Mouse (Mus musculus): ENCODE data around the gene Snx11. TPM values are rescaled to one million over a fixed set of nuclear protein-coding genes. Genes with fewer than 3 reads are reported as not detected.

Snx11 gene
- polyA plus RNA-seq, 1 experiment from 2014 or later = 8.6 TPM

GRCm38 (mm10) chr11:96736361-96736760 is 41.0 kb downstream of the Snx11 start:
- WGBS (ENCODE audit: insufficient replicate concordance) = 37% methylated on average over 11 of the region's 11 CpGs
- ATAC-seq (ENCODE audit: insufficient read depth) = no peak
- Histone ChIP-seq H3K4me1 (replicated peaks) (no peaks in the 10 kb centered on the region), H3K4me3 (replicated peaks) (no peak overlapping the region), H3K9me3 (replicated peaks) (no peaks in the 10 kb centered on the region), H3K27me3 (peaks cover 37% of the 10 kb centered on the region), H3K27ac (replicated peaks) (no peak overlapping the region), H3K4me2 (peak overlapping the region; percentile 20; the same call in 1 of the 2 replicates), H3K36me3 (replicated peaks) (no peaks in the 10 kb centered on the region), H3K9ac (no peak overlapping the region)

- Histone ChIP-seq H3K4me2 (peak overlapping the region; percentile 20), H3K9ac (no peak overlapping the region), H3K9me3 (replicated peaks) (no peaks in the 10 kb centered on the region), H3K4me3 (replicated peaks) (no peak overlapping the region), H3K4me1 (replicated peaks) (no peaks in the 10 kb centered on the region), H3K27me3 (peaks cover 33% of the 10 kb centered on the region), H3K27ac (replicated peaks) (no peak overlapping the region), H3K36me3 (replicated peaks) (no peaks in the 10 kb centered on the region)
- WGBS (ENCODE audit: insufficient replicate concordance) = 2% methylated on average over 19 of the region's 19 CpGs
- ATAC-seq (ENCODE audit: insufficient read depth) = no peak
Measured at GRCm38 (mm10) chr11:96735908-96736307, 41.5 kb downstream of the Snx11 start.

GRCm38 (mm10) chr11:96732657-96733056 is 44.7 kb downstream of the Snx11 start:
- Histone ChIP-seq H3K4me1 (replicated peaks) (no peaks in the 10 kb centered on the region), H3K9ac (no peak overlapping the region), H3K36me3 (replicated peaks) (no peaks in the 10 kb centered on the region), H3K4me2 (no peak overlapping the region), H3K27me3 (peaks cover 27% of the 10 kb centered on the region), H3K27ac (replicated peaks) (no peak overlapping the region), H3K9me3 (replicated peaks) (no peaks in the 10 kb centered on the region), H3K4me3 (replicated peaks) (no peak overlapping the region)
- ATAC-seq (ENCODE audit: insufficient read depth) = no peak
- 51% methylated on average over 4 of the region's 4 CpGs for WGBS (ENCODE audit: insufficient replicate concordance)

- Histone ChIP-seq H3K4me1 (replicated peaks) (no peaks in the 10 kb centered on the region), H3K36me3 (replicated peaks) (no peaks in the 10 kb centered on the region), H3K4me2 (no peak overlapping the region), H3K4me3 (replicated peaks) (no peak overlapping the region), H3K27me3 (peaks cover 8% of the 10 kb centered on the region; the same call in 1 of the 2 replicates), H3K9ac (no peak overlapping the region), H3K9me3 (replicated peaks) (no peaks in the 10 kb centered on the region), H3K27ac (replicated peaks) (no peak overlapping the region)
- no peak for ATAC-seq (ENCODE audit: insufficient read depth)
- WGBS (ENCODE audit: insufficient replicate concordance) = 57% methylated on average over 5 of the region's 5 CpGs
Measured at GRCm38 (mm10) chr11:96730327-96730726, 47.0 kb downstream of the Snx11 start.

GRCm38 (mm10) chr11:96729462-96729861 is 47.9 kb downstream of the Snx11 start:
- H3K4me3 ChIP-seq (replicated peaks) = no peak overlapping the region
- 31% methylated on average over 9 of the region's 9 CpGs for WGBS (ENCODE audit: insufficient replicate concordance)

GRCm38 (mm10) chr11:96728577-96728976 is 48.8 kb downstream of the Snx11 start:
- H3K9me3 ChIP-seq (replicated peaks) = no peaks in the 10 kb centered on the region

More at GRCm38 (mm10) chr11:96729462-96729861, 47.9 kb downstream of the Snx11 start:
- H3K9me3 ChIP-seq (replicated peaks) = no peaks in the 10 kb centered on the region
- no peak for ATAC-seq (ENCODE audit: insufficient read depth)
- H3K4me1 ChIP-seq (replicated peaks) = no peaks in the 10 kb centered on the region
- no peaks in the 10 kb centered on the region for H3K36me3 ChIP-seq (replicated peaks)
- H3K27me3 ChIP-seq = peaks cover 8% of the 10 kb centered on the region; the same call in 1 of the 2 replicates
- H3K27ac ChIP-seq (replicated peaks) = no peak overlapping the region
- H3K9ac ChIP-seq = no peak overlapping the region
- no peak overlapping the region for H3K4me2 ChIP-seq

GRCm38 (mm10) chr11:96725833-96726232 is 51.5 kb downstream of the Snx11 start:
- WGBS (ENCODE audit: insufficient replicate concordance) = 58% methylated on average over 1 of the region's 1 CpGs
- H3K27ac ChIP-seq (replicated peaks) = no peak overlapping the region
- no peak overlapping the region for H3K4me3 ChIP-seq (replicated peaks)
- H3K36me3 ChIP-seq (replicated peaks) = no peaks in the 10 kb centered on the region
- no peak for ATAC-seq (ENCODE audit: insufficient read depth)
- no peak overlapping the region for H3K9ac ChIP-seq
- no peak overlapping the region for H3K4me2 ChIP-seq
- H3K9me3 ChIP-seq (replicated peaks) = no peaks in the 10 kb centered on the region
- H3K27me3 ChIP-seq = 0 out of 2 replicates have a peak, but pooled peaks cover 3% of the 10 kb centered on the region
- no peaks in the 10 kb centered on the region for H3K4me1 ChIP-seq (replicated peaks)

More at GRCm38 (mm10) chr11:96728577-96728976, 48.8 kb downstream of the Snx11 start:
- Histone ChIP-seq H3K27ac (replicated peaks) (no peak overlapping the region), H3K4me3 (replicated peaks) (no peak overlapping the region), H3K27me3 (peaks cover 4% of the 10 kb centered on the region; the same call in 1 of the 2 replicates), H3K4me1 (replicated peaks) (no peaks in the 10 kb centered on the region), H3K9ac (no peak overlapping the region), H3K36me3 (replicated peaks) (no peaks in the 10 kb centered on the region), H3K4me2 (no peak overlapping the region)
- no peak for ATAC-seq (ENCODE audit: insufficient read depth)
- WGBS (ENCODE audit: insufficient replicate concordance) = 50% methylated on average over 2 of the region's 2 CpGs

- H3K27me3 ChIP-seq = 0 out of 2 replicates have a peak, but pooled peaks cover 4% of the 10 kb centered on the region
- ATAC-seq (ENCODE audit: insufficient read depth) = no peak
- H3K9ac ChIP-seq = no peak overlapping the region
- WGBS (ENCODE audit: insufficient replicate concordance) = 49% methylated on average over 7 of the region's 7 CpGs
- no peaks in the 10 kb centered on the region for H3K9me3 ChIP-seq (replicated peaks)
- H3K36me3 ChIP-seq (replicated peaks) = no peaks in the 10 kb centered on the region
- no peak overlapping the region for H3K4me2 ChIP-seq
- H3K4me3 ChIP-seq (replicated peaks) = no peak overlapping the region
- H3K27ac ChIP-seq (replicated peaks) = no peak overlapping the region
- H3K4me1 ChIP-seq (replicated peaks) = no peaks in the 10 kb centered on the region
Measured at GRCm38 (mm10) chr11:96718609-96719008, 58.8 kb downstream of the Snx11 start.

Other genes starting within 250 kb of the Snx11 start
- 26.1 and 29.8 TPM in 2 replicates for gene Cbx1, start 11.6 kb upstream of the Snx11 start, polyA plus RNA-seq (2015; fragmentation: Nextera tagmentation; extraction: Ambion mirVana)
- 18.8 and 20.8 TPM in 2 replicates for gene Nfe2l1, start 52.4 kb upstream of the Snx11 start, polyA plus RNA-seq (2015; fragmentation: Nextera tagmentation; extraction: Ambion mirVana)
- gene Copz2, start 72.3 kb upstream of the Snx11 start, polyA plus RNA-seq (2015; fragmentation: Nextera tagmentation; extraction: Ambion mirVana) = 21.1 and 21.4 TPM in 2 replicates
- gene Cdk5rap3, start 138.9 kb upstream of the Snx11 start, polyA plus RNA-seq (2015; fragmentation: Nextera tagmentation; extraction: Ambion mirVana) = 33.7 and 40.6 TPM in 2 replicates
- 5.9 and 6.1 TPM in 2 replicates for gene Prr15l, start 150.5 kb upstream of the Snx11 start, polyA plus RNA-seq (2015; fragmentation: Nextera tagmentation; extraction: Ambion mirVana)
- 719 and 785 TPM in 2 replicates for gene Pnpo, start 166.4 kb upstream of the Snx11 start, polyA plus RNA-seq (2015; fragmentation: Nextera tagmentation; extraction: Ambion mirVana)
- gene Sp2, start 205.4 kb upstream of the Snx11 start, polyA plus RNA-seq (2015; fragmentation: Nextera tagmentation; extraction: Ambion mirVana) = 17.6 and 18.0 TPM in 2 replicates
- 0.03 and 0.05 TPM in 2 replicates for gene Sp6, start 235.8 kb upstream of the Snx11 start, polyA plus RNA-seq (2015; fragmentation: Nextera tagmentation; extraction: Ambion mirVana)

Measured in liver, embryonic 15.5 days (tissue).